Mouse (Mus musculus) midbrain, embryonic 10.5 days (tissue): Measurements from ENCODE around the gene Ints2. TPM values are rescaled to one million over a fixed set of nuclear protein-coding genes. Genes with fewer than 3 reads are reported as not detected.
"Not testable (repeated sequence)": the region's sequence is repeated elsewhere in the genome, so short reads cannot be mapped to it uniquely, and the experiment has no call there.

ENCODE experiments used
- DNase-seq: peaks from one replicate; pipeline ENCODE4 v3.0.0-alpha.2; 2017; ENCODE audit warnings: low spot score
- H3K27ac ChIP-seq: fragments of 300-500 bp; sonication (generic); replicated peaks from 2 replicates; pipeline ENCODE4 v1.5.1; 2016; ENCODE audit warnings: mild to moderate bottlenecking
- H3K27me3 ChIP-seq: fragments of 300-500 bp; sonication (generic); 2 replicates; pipeline ENCODE4 v1.6.1; 2016; ENCODE audit warnings: low read depth, mild to moderate bottlenecking; ENCODE audit not compliant: poor library complexity, severe bottlenecking
- H3K36me3 ChIP-seq: fragments of 300-500 bp; sonication (generic); 2 replicates; pipeline ENCODE4 v1.6.1; 2016; ENCODE audit warnings: mild to moderate bottlenecking, moderate library complexity
- H3K4me1 ChIP-seq: fragments of 300-500 bp; sonication (generic); 2 replicates; pipeline ENCODE4 v1.6.1; 2016
- H3K4me3 ChIP-seq: fragments of 300-500 bp; sonication (generic); 2 replicates; pipeline ENCODE4 v1.5.1; 2016; ENCODE audit warnings: mild to moderate bottlenecking, moderate library complexity
- H3K9me3 ChIP-seq: fragments of 300-500 bp; sonication (generic); replicated peaks from 2 replicates; pipeline ENCODE4 v1.6.1; 2016; ENCODE audit warnings: mild to moderate bottlenecking
- WGBS: fragments of 180-500 bp; shearing (Covaris S2); methylation state at CpG from one replicate; pipeline ENCODE4 v1.1.7; 2016; 5-methylcytosine and 5-hydroxymethylcytosine counted together
- polyA plus RNA-seq: library from polyadenylated mRNA; unstranded; fragments of >200 nt; fragmentation: Nextera tagmentation; extraction: Ambion mirVana; gene quantifications from 2 replicates; pipeline ENCODE4 v1.2.1, GENCODE M21; 2016

Gene Ints2
- polyA plus RNA-seq, 1 experiment from 2014 or later = 48.1 TPM

DNA sequence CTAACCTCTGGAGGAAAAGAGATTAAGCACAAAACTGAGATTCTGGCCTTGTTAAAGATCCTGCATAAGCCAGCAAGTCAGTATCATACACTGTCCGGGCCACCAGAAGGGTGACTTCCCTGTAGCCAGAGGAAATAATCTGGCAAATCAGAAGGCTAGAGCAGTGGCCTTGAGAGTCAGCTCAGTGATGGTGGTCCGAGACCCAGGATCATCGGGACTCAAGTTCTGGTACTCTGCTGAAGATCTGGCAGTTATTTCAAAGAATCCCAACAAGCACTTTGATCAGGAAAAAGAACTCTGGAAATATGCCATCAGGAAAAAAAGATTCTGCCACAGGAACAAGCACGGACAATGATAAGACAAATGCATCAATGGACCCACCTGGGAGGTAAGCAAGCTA lies 51.5 kb downstream of the Ints2 start:
- no peak for DNase-seq
- Histone ChIP-seq H3K36me3 (peaks cover 89% of the 10 kb centered on the region), H3K27ac (no peak overlapping the region), H3K4me3 (no peak overlapping the region), H3K27me3 (no peaks in the 10 kb centered on the region), H3K9me3 (peaks cover 35% of the 10 kb centered on the region), H3K4me1 (peaks cover 14% of the 10 kb centered on the region)
- 96% methylated on average over 4 of the region's 4 CpGs for WGBS

DNA sequence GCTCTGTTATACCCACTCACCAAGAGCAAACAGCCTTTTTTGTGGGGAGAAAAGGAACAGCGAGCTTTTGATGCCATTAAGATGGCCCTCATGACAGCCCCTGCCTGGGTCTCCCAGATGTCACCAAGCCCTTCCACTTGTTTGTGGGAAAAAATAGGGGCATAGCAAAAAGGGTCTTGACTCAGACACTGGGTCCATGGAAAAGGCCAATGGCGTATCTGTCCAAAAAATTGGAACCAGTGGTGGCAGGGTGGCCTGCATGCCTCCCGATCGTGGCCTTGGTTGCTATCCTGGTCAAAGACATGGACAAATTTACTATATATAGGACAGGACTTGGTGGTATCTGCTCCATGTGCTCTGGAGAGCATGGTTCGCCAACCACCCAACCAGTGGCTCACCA lies 52.3 kb downstream of the Ints2 start:
- Histone ChIP-seq H3K4me1 (peaks cover 22% of the 10 kb centered on the region), H3K9me3 (peaks cover 35% of the 10 kb centered on the region), H3K4me3 (no peak overlapping the region), H3K27me3 (no peaks in the 10 kb centered on the region), H3K27ac (no peak overlapping the region), H3K36me3 (peaks cover 80% of the 10 kb centered on the region)
- no peak for DNase-seq
- 97% methylated on average over 5 of the region's 5 CpGs for WGBS

- WGBS = 65% methylated on average over 16 of the region's 16 CpGs
- no peak for DNase-seq
- peaks cover 69% of the 10 kb centered on the region for H3K36me3 ChIP-seq
- H3K27me3 ChIP-seq = no peaks in the 10 kb centered on the region
- peaks cover 35% of the 10 kb centered on the region for H3K9me3 ChIP-seq
- H3K4me1 ChIP-seq = peaks cover 30% of the 10 kb centered on the region
- H3K27ac ChIP-seq = peak overlapping the region; percentile 94
- H3K4me3 ChIP-seq = peak overlapping the region; percentile 88
Measured at GRCm38 (mm10) chr11:86201901-86202675, 55.3 kb downstream of the Ints2 start.

GRCm38 (mm10) chr11:86201037-86201786 lies 56.2 kb downstream of the Ints2 start, which contains the start of gene Brip1:
TSS of gene Brip1 (minus strand) at chr11:86201193.
- peak within 1 kb of the TSS; percentile 88 for H3K4me3 ChIP-seq
- peak; percentile 96 for DNase-seq
- H3K36me3 ChIP-seq = peaks cover 68% of the 10 kb centered on the region
- WGBS = under 1% methylated on average over 60 of the region's 60 CpGs
- peaks cover 30% of the 10 kb centered on the region for H3K4me1 ChIP-seq
- H3K27me3 ChIP-seq = no peaks in the 10 kb centered on the region
- peak within 1 kb of the TSS; percentile 94 for H3K27ac ChIP-seq
- H3K9me3 ChIP-seq = peaks cover 35% of the 10 kb centered on the region

DNA sequence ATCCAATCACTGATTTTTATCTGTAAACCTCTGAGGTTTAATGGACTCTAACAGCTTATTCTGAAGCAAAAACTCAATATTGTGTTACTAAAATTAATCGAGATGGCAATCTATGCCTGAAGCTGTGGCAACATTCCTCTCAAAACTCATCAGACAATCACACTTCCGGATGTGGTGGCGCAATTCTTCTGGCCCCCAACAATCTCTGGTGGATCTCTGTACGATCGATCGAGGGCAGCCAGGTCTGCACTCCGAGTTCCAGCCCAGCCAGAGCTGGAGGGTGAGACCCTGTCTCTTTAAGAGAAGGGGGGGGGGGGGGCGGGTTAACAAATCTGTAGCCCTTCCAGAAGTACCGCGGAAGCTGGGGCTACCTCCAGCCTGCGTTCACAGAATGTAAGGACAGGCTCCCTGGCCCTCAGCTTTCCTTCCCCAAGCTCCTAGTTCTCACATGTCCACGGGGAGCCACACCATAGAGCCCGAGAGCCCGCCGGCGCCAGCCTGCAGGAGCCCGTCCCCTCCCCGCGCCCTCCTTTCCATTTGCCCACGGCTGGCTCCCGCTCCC lies 56.8 kb downstream of the Ints2 start:
- H3K4me3 ChIP-seq = peak overlapping the region; percentile 88
- peaks cover 65% of the 10 kb centered on the region for H3K36me3 ChIP-seq
- DNase-seq = no peak
- H3K27ac ChIP-seq = peak overlapping the region; percentile 94
- peaks cover 30% of the 10 kb centered on the region for H3K4me1 ChIP-seq
- peaks cover 30% of the 10 kb centered on the region for H3K9me3 ChIP-seq
- H3K27me3 ChIP-seq = no peaks in the 10 kb centered on the region
- WGBS = 2% methylated on average over 21 of the region's 21 CpGs

DNA sequence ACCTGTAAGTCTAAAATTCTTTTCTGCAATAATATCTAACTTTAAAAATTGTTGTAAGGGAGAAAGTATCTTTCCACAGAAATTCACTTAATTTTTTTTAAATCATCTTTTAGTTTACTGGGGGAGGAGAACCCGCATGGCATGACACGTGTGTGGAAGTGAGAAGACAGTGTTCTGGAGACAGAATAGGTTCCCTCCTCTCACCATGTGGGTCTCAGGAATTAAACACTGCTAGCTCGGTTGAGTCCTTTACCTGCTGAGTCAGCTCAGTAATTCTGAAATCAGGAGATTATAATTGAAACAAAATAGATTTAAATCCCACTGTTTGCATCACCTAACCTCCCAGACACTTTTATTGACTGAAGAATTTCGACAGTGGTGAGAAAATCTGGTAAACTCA lies 57.6 kb downstream of the Ints2 start:
- WGBS = 76% methylated on average over 4 of the region's 4 CpGs
- Histone ChIP-seq H3K4me3 (peak overlapping the region; percentile 88; the same call in 1 of the 2 replicates), H3K27ac (no peak overlapping the region), H3K9me3 (peaks cover 22% of the 10 kb centered on the region), H3K4me1 (peaks cover 30% of the 10 kb centered on the region), H3K27me3 (no peaks in the 10 kb centered on the region), H3K36me3 (peaks cover 65% of the 10 kb centered on the region)
- DNase-seq = no peak

DNA sequence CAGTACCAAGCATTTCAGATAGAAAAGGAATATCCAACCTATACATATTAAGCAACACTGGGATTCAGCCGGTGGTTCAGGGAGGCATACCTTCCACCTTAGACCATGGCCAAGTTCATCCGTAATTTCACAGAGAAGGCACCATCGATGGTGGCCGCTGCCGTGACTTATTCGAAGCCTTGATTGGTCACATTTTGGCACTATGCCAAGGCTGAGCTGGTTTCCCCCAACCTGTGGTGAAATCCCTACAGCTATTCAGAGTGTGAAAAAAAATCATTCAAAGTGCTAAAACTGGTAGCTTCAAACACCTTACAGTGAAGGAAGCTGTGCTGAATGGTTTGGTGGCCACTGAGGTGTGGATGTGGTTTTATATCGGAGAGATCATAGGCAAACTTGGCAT lies 72.2 kb downstream of the Ints2 start:
- not testable (repeated sequence) for H3K27ac ChIP-seq, H3K27me3 ChIP-seq, H3K4me1 ChIP-seq, DNase-seq, H3K4me3 ChIP-seq, H3K9me3 ChIP-seq
- peaks cover 26% of the 10 kb centered on the region for H3K36me3 ChIP-seq
- WGBS = 93% methylated on average over 7 of the region's 7 CpGs

GRCm38 (mm10) chr11:86175833-86176232 lies 81.5 kb downstream of the Ints2 start:
- DNase-seq = no peak
- no peaks in the 10 kb centered on the region for H3K4me1 ChIP-seq
- H3K27me3 ChIP-seq = no peaks in the 10 kb centered on the region
- 0 out of 2 replicates have a peak, but pooled peaks cover 3% of the 10 kb centered on the region for H3K36me3 ChIP-seq
- 93% methylated on average over 3 of the region's 3 CpGs for WGBS
- no peaks in the 10 kb centered on the region for H3K9me3 ChIP-seq
- no peak overlapping the region for H3K27ac ChIP-seq
- H3K4me3 ChIP-seq = no peak overlapping the region

- H3K27me3 ChIP-seq = no peaks in the 10 kb centered on the region
- H3K4me3 ChIP-seq = no peak overlapping the region
- H3K27ac ChIP-seq = no peak overlapping the region
- DNase-seq = peak; percentile 16
- no peaks in the 10 kb centered on the region for H3K4me1 ChIP-seq
- no peaks in the 10 kb centered on the region for H3K9me3 ChIP-seq
- WGBS = 57% methylated on average over 2 of the region's 2 CpGs
- H3K36me3 ChIP-seq = 0 out of 2 replicates have a peak, but pooled peaks cover 3% of the 10 kb centered on the region
Measured at GRCm38 (mm10) chr11:86174173-86174572, 83.2 kb downstream of the Ints2 start.

GRCm38 (mm10) chr11:86170743-86171142 lies 86.6 kb downstream of the Ints2 start:
- Histone ChIP-seq H3K4me3 (no peak overlapping the region), H3K4me1 (no peaks in the 10 kb centered on the region), H3K9me3 (no peaks in the 10 kb centered on the region), H3K36me3 (peaks cover 8% of the 10 kb centered on the region; the same call in 1 of the 2 replicates), H3K27me3 (no peaks in the 10 kb centered on the region), H3K27ac (no peak overlapping the region)
- no peak for DNase-seq
- WGBS = 91% methylated on average over 2 of the region's 2 CpGs
